Mouse (Mus musculus) heart, embryonic 12.5 days (tissue): Measurements from ENCODE around the gene Ric8b. TPM values are rescaled to one million over a fixed set of nuclear protein-coding genes. Genes with fewer than 3 reads are reported as not detected.

ENCODE experiments used
- ATAC-seq: fragments of 200-750 bp; cut with Nextera tagmentation; 2 replicates; pipeline ENCODE4 v1.8.0; 2017; ENCODE audit warnings: moderate TSS enrichment, moderate library complexity; ENCODE audit not compliant: insufficient number of reproducible peaks, low FRiP score
- H3K27ac ChIP-seq: fragments of 300-500 bp; sonication (generic); 2 replicates; pipeline ENCODE4 v1.5.1; 2016; ENCODE audit warnings: mild to moderate bottlenecking, moderate library complexity; ENCODE audit not compliant: poor library complexity, severe bottlenecking
- H3K27me3 ChIP-seq: fragments of 300-500 bp; sonication (generic); replicated peaks from 2 replicates; pipeline ENCODE4 v1.6.1; 2016; ENCODE audit warnings: mild to moderate bottlenecking, moderate library complexity
- H3K36me3 ChIP-seq: fragments of 300-500 bp; sonication (generic); 2 replicates; pipeline ENCODE4 v1.6.1; 2016; ENCODE audit warnings: mild to moderate bottlenecking, moderate library complexity
- H3K4me1 ChIP-seq: fragments of 300-500 bp; sonication (generic); replicated peaks from 2 replicates; pipeline ENCODE4 v1.6.1; 2016; ENCODE audit warnings: mild to moderate bottlenecking
- H3K4me2 ChIP-seq: fragments of 300-500 bp; sonication (generic); 2 replicates; pipeline ENCODE4 v1.6.1; 2016; ENCODE audit warnings: mild to moderate bottlenecking, moderate library complexity
- H3K4me3 ChIP-seq: fragments of 300-500 bp; sonication (generic); 2 replicates; pipeline ENCODE4 v1.5.1; 2016; ENCODE audit warnings: mild to moderate bottlenecking
- H3K9ac ChIP-seq: fragments of 300-500 bp; sonication (generic); 2 replicates; pipeline ENCODE4 v1.6.1; 2016; ENCODE audit warnings: mild to moderate bottlenecking, moderate library complexity
- H3K9me3 ChIP-seq: fragments of 300-500 bp; sonication (generic); replicated peaks from 2 replicates; pipeline ENCODE4 v1.6.1; 2016; ENCODE audit warnings: mild to moderate bottlenecking, moderate library complexity
- WGBS: fragments of 180-500 bp; shearing (Covaris S2); methylation state at CpG from one replicate; pipeline ENCODE4 v1.1.7; 2016; 5-methylcytosine and 5-hydroxymethylcytosine counted together
- polyA plus RNA-seq: library from polyadenylated mRNA; unstranded; fragments of >200 nt; fragmentation: Nextera tagmentation; extraction: Ambion mirVana; gene quantifications from 2 replicates; pipeline ENCODE4 v1.2.1, GENCODE M21; 2016

Ric8b gene
- polyA plus RNA-seq, 1 experiment from 2014 or later, result 20.7 TPM

GRCm38 (mm10) chr10:84966542-84966941 is 49.1 kb downstream of the Ric8b start:
- no peaks in the 10 kb centered on the region for H3K9me3 ChIP-seq
- ATAC-seq, result no peak
- H3K27ac ChIP-seq, result no peak overlapping the region
- peaks cover 27% of the 10 kb centered on the region for H3K36me3 ChIP-seq
- WGBS, result 81% methylated on average over 2 of the region's 2 CpGs
- no peaks in the 10 kb centered on the region for H3K27me3 ChIP-seq
- H3K4me1 ChIP-seq, result peaks cover 44% of the 10 kb centered on the region
- no peak overlapping the region for H3K4me3 ChIP-seq
- no peak overlapping the region for H3K4me2 ChIP-seq
- H3K9ac ChIP-seq, result no peak overlapping the region

- Histone ChIP-seq H3K4me2 (no peak overlapping the region; the same call in 1 of the 2 replicates), H3K9ac (peak overlapping the region; percentile 37; the same call in 1 of the 2 replicates), H3K36me3 (peaks cover 32% of the 10 kb centered on the region), H3K9me3 (no peaks in the 10 kb centered on the region), H3K4me1 (peaks cover 41% of the 10 kb centered on the region), H3K4me3 (no peak overlapping the region), H3K27ac (peak overlapping the region; percentile 86), H3K27me3 (no peaks in the 10 kb centered on the region)
- 0 out of 2 replicates have a peak, but pooled peaks have one; percentile 48 for ATAC-seq
- WGBS, result 36% methylated on average over 6 of the region's 6 CpGs
These were observed 50.2 kb downstream of the Ric8b start for GRCm38 (mm10) chr10:84967645-84968044.

GRCm38 (mm10) chr10:84968852-84969704 is 51.7 kb downstream of the Ric8b start:
- Histone ChIP-seq H3K4me3 (no peak overlapping the region), H3K4me1 (peaks cover 41% of the 10 kb centered on the region), H3K4me2 (peak overlapping the region; percentile 48), H3K36me3 (peaks cover 38% of the 10 kb centered on the region), H3K9ac (no peak overlapping the region), H3K27ac (peak overlapping the region; percentile 95), H3K27me3 (no peaks in the 10 kb centered on the region), H3K9me3 (no peaks in the 10 kb centered on the region)
- 26% methylated on average over 12 of the region's 12 CpGs for WGBS
- ATAC-seq, result 0 out of 2 replicates have a peak, but pooled peaks have one; percentile 36

GRCm38 (mm10) chr10:84975264-84975663 is 57.8 kb downstream of the Ric8b start:
- H3K36me3 ChIP-seq, result peaks cover 47% of the 10 kb centered on the region
- 73% methylated on average over 4 of the region's 4 CpGs for whole genome bisulfite sequencing
- no peak overlapping the region for H3K9ac ChIP-seq
- no peaks in the 10 kb centered on the region for H3K9me3 ChIP-seq
- no peaks in the 10 kb centered on the region for H3K27me3 ChIP-seq
- ATAC-seq, result no peak
- no peak overlapping the region for H3K27ac ChIP-seq
- H3K4me2 ChIP-seq, result no peak overlapping the region
- H3K4me3 ChIP-seq, result no peak overlapping the region
- H3K4me1 ChIP-seq, result peaks cover 25% of the 10 kb centered on the region

GRCm38 (mm10) chr10:84976588-84977351 is 59.4 kb downstream of the Ric8b start:
- H3K27ac ChIP-seq, result peak overlapping the region; percentile 57
- 64% methylated on average over 8 of the region's 8 CpGs for WGBS
- no peaks in the 10 kb centered on the region for H3K27me3 ChIP-seq
- peaks cover 19% of the 10 kb centered on the region for H3K4me1 ChIP-seq
- H3K9me3 ChIP-seq, result no peaks in the 10 kb centered on the region
- no peak overlapping the region for H3K9ac ChIP-seq
- peaks cover 43% of the 10 kb centered on the region for H3K36me3 ChIP-seq
- H3K4me2 ChIP-seq, result no peak overlapping the region
- ATAC-seq, result peak; percentile 80
- H3K4me3 ChIP-seq, result no peak overlapping the region

- Histone ChIP-seq H3K36me3 (peaks cover 39% of the 10 kb centered on the region), H3K4me1 (peaks cover 14% of the 10 kb centered on the region), H3K4me2 (no peak overlapping the region), H3K9ac (no peak overlapping the region), H3K9me3 (no peaks in the 10 kb centered on the region), H3K4me3 (no peak overlapping the region), H3K27ac (no peak overlapping the region), H3K27me3 (no peaks in the 10 kb centered on the region)
- 91% methylated on average over 5 of the region's 5 CpGs for WGBS
- ATAC-seq, result no peak
These were observed 62.9 kb downstream of the Ric8b start for GRCm38 (mm10) chr10:84980291-84980690.

- Histone ChIP-seq H3K27ac (no peak overlapping the region), H3K4me2 (no peak overlapping the region), H3K4me1 (peaks cover 9% of the 10 kb centered on the region), H3K4me3 (no peak overlapping the region), H3K27me3 (no peaks in the 10 kb centered on the region), H3K9ac (no peak overlapping the region), H3K36me3 (peaks cover 41% of the 10 kb centered on the region), H3K9me3 (no peaks in the 10 kb centered on the region)
- 100% methylated on average over 2 of the region's 2 CpGs for WGBS
- ATAC-seq, result no peak
These were observed 64.0 kb downstream of the Ric8b start for GRCm38 (mm10) chr10:84981441-84981840.

GRCm38 (mm10) chr10:84982675-84983074 is 65.3 kb downstream of the Ric8b start:
- H3K36me3 ChIP-seq, result peaks cover 51% of the 10 kb centered on the region
- H3K4me1 ChIP-seq, result no peaks in the 10 kb centered on the region
- no peak for ATAC-seq
- no peak overlapping the region for H3K4me2 ChIP-seq
- H3K9me3 ChIP-seq, result no peaks in the 10 kb centered on the region
- no peak overlapping the region for H3K9ac ChIP-seq
- WGBS, result 82% methylated on average over 7 of the region's 7 CpGs
- no peaks in the 10 kb centered on the region for H3K27me3 ChIP-seq
- H3K27ac ChIP-seq, result no peak overlapping the region
- no peak overlapping the region for H3K4me3 ChIP-seq

GRCm38 (mm10) chr10:84985956-84986355 is 68.5 kb downstream of the Ric8b start:
- peaks cover 49% of the 10 kb centered on the region for H3K36me3 ChIP-seq
- no peaks in the 10 kb centered on the region for H3K9me3 ChIP-seq
- 82% methylated on average over 9 of the region's 9 CpGs for WGBS
- H3K27ac ChIP-seq, result no peak overlapping the region
- H3K4me3 ChIP-seq, result no peak overlapping the region
- no peak overlapping the region for H3K4me2 ChIP-seq
- ATAC-seq, result no peak
- no peak overlapping the region for H3K9ac ChIP-seq
- no peaks in the 10 kb centered on the region for H3K4me1 ChIP-seq
- H3K27me3 ChIP-seq, result no peaks in the 10 kb centered on the region

- WGBS, result 80% methylated on average over 4 of the region's 4 CpGs
- no peak overlapping the region for H3K27ac ChIP-seq
- no peaks in the 10 kb centered on the region for H3K4me1 ChIP-seq
- H3K36me3 ChIP-seq, result peaks cover 48% of the 10 kb centered on the region
- no peak overlapping the region for H3K9ac ChIP-seq
- no peak overlapping the region for H3K4me3 ChIP-seq
- H3K27me3 ChIP-seq, result no peaks in the 10 kb centered on the region
- no peak overlapping the region for H3K4me2 ChIP-seq
- no peaks in the 10 kb centered on the region for H3K9me3 ChIP-seq
- no peak for ATAC-seq
These were observed 70.2 kb downstream of the Ric8b start for GRCm38 (mm10) chr10:84987666-84988065.

- ATAC-seq, result no peak
- Histone ChIP-seq H3K9ac (no peak overlapping the region), H3K27ac (no peak overlapping the region), H3K36me3 (peaks cover 40% of the 10 kb centered on the region), H3K27me3 (no peaks in the 10 kb centered on the region), H3K4me3 (no peak overlapping the region), H3K4me2 (no peak overlapping the region), H3K9me3 (no peaks in the 10 kb centered on the region), H3K4me1 (no peaks in the 10 kb centered on the region)
- WGBS, result 53% methylated on average over 4 of the region's 4 CpGs
These were observed 71.2 kb downstream of the Ric8b start for GRCm38 (mm10) chr10:84988650-84989049.
